Mouse (Mus musculus) activated CD4-positive, CD25-positive, alpha-beta regulatory T cell, adult 4 months (primary cell): ENCODE results near the gene Samt3. TPM values are rescaled to one million over a fixed set of nuclear protein-coding genes. Genes with fewer than 3 reads are reported as not detected.

Experiments
- ATAC-seq: one replicate; pipeline ENCODE4 v1.8.0; 2017
- polyA plus RNA-seq, 2 experiments: library from polyadenylated mRNA; unstranded; fragments of 100-300 nt; shearing (Covaris generic); gene quantifications; one replicate each; pipeline ENCODE4 v1.2.1; 2017

Samt3 gene
- polyA plus RNA-seq = not detected

DNA sequence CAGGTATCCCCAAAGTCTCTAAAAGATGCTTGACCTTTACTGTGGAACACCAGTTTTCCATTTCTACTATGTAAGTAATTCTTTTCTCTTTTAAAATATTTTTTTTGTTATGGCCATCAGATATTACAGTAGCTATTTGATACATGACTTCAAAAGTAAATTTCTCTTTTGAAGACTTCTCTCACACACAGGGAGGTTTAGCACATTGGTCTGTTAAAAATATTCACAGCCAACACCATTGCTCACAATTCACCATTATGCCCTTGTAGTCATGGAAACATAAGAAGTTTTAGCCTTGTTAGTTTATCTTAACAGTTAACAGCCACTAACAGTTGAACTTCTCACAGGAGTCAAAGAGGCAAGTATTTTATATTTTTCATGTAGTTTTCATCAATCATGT, at the start of gene Samt3:
Samt3 (plus strand) TSS at position 301 of the 400 bp plus-strand sequence.
- ATAC-seq = no peak

DNA sequence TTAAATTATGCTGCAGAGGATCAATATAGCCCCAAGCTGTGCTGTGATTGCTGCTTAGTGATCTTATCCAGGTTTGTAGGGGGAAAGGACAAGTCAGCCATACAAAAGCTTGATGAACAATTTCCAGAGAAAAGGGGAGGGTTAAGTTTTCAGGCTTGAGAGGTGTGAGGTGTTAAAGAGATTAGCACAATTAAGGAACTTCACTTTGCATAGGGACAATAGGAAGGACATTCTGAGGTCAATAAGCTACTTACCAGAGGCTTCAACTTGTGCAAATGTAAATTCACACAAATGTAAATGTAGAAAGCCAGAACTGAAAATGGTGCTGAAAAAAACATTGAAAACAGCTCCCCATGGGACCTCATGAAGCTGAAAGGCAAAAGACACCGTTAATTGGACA, 27.4 kb upstream of the Samt3 start:
- no peak for ATAC-seq

GRCm38 (mm10) chrX:86088672-86089071, 44.7 kb downstream of the Samt3 start:
- ATAC-seq = no peak

Other genes starting within 250 kb of the Samt3 start
- gene 5430427O19Rik, start 173.8 kb upstream of the Samt3 start, polyA plus RNA-seq = 1 to 10 TPM; 2.8 to 3.0 TPM
- not detected for gene Nr0b1, start 147.6 kb downstream of the Samt3 start, polyA plus RNA-seq